Mouse (Mus musculus) embryonic fibroblast, embryonic 13.5 days (primary cell): Measurements from ENCODE around the gene Ier5. TPM values are rescaled to one million over a fixed set of nuclear protein-coding genes. Genes with fewer than 3 reads are reported as not detected.
A peak's percentile ranks its signal among the peaks of the same experiment; 100 is the strongest.

ENCODE experiments used
- H3K27ac ChIP-seq: 2 replicates; pipeline ENCODE4 v1.5.1; 2012; ENCODE audit warnings: low read length, control low read depth, inconsistent platforms; ENCODE audit not compliant: insufficient read depth
- H3K4me1 ChIP-seq: 2 replicates; pipeline ENCODE4 v1.6.1; 2011; ENCODE audit warnings: low read length; ENCODE audit not compliant: control insufficient read depth, insufficient read depth
- H3K4me3 ChIP-seq: 2 replicates; pipeline ENCODE4 v1.5.1; 2011; ENCODE audit warnings: mild to moderate bottlenecking, control low read depth, low read length; ENCODE audit not compliant: insufficient read depth
- CTCF ChIP-seq: IDR thresholded peaks from 2 replicates; pipeline ENCODE4 v1.5.1; 2011; ENCODE audit warnings: mild to moderate bottlenecking, control low read depth, low read length, moderate library complexity, borderline replicate concordance; ENCODE audit not compliant: insufficient read depth
- POLR2A ChIP-seq: IDR thresholded peaks from 2 replicates; pipeline ENCODE4 v1.6.1; 2011; ENCODE audit warnings: low read depth, mild to moderate bottlenecking, control low read depth, low read length, moderate library complexity
- polyA plus RNA-seq: library from polyadenylated mRNA; stranded (reverse); fragments of >200 nt; gene quantifications from 2 replicates; pipeline ENCODE4 v1.2.4, GENCODE M21; 2011; ENCODE audit warnings: low read depth; ENCODE audit not compliant: missing spikeins, insufficient read length

Gene Ier5
- polyA plus RNA-seq, 1 experiment: 37.2 TPM

DNA sequence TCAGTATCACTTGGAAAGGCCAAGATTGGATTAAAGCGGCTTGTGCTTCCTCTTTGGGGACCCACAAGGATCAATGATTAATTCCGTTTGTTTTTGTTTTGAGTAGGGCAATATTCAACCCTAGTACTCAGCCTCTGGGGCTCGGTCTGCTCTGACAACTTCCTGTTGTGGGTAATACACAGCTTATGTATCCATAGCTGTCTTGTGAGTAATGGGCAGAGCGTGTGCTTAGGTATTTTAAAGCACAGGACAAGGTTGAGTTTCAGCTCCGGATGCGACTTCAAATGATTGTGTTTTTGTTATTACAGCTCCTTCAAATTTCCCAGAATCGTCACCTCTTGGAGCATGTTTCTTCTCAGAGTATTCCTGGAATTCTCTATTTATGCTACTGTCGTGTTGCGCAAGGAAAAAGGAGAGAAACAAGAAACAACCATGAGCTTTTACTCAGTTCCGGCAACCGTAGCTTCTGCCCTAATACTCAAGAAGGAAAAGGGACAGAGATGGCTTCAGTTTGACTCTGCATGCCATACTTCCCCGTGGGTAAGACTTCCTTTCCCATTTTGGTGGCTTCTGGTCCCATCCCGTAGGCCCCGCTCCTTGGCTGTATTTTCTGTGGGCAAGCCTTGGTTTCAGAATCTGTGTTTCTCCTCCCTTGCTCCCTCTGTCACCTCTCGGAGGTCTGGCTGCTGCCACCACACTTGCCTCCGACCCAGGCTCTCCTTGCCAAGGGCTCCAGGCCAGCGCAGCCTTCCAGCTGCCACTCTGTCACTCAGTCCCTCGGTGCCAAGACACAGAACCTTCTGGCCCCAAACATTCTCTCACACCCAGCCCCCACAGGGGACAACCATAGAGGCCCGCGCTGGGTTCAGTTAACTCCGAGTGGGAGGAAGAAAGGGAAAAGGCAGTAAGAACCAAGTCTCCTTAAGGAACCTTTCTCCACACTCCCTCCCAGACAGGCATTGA, 22.8 kb upstream of the Ier5 start:
- no peak overlapping the region for H3K4me3 ChIP-seq
- TF ChIP-seq CTCF: no peak
- TF ChIP-seq POLR2A: no peak
- H3K27ac ChIP-seq: no peak overlapping the region
- peaks cover 8% of the 10 kb centered on the region for H3K4me1 ChIP-seq

DNA sequence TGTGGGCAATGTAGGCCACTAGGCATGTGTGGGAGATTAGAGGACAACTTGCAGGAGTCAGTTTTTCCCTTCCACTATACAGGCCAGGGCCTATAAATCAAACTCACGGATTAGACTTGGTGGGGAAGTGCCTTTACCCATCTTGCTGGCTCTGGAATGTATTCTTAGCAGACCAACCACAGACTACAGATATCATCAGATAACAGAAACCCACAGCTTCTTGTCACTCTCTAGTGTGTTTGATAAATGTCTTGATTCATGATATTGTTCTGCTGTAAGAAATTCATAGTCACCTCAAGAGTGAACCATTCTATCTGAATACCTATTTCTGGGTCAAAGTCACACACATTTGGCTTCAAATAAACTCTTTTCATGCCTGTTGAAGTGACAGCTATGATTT, 20.3 kb upstream of the Ier5 start:
- H3K4me3 ChIP-seq: no peak overlapping the region
- TF ChIP-seq POLR2A (no peak), CTCF (no peak)
- H3K27ac ChIP-seq: no peak overlapping the region
- H3K4me1 ChIP-seq: peaks cover 5% of the 10 kb centered on the region; the same call in 1 of the 2 replicates

DNA sequence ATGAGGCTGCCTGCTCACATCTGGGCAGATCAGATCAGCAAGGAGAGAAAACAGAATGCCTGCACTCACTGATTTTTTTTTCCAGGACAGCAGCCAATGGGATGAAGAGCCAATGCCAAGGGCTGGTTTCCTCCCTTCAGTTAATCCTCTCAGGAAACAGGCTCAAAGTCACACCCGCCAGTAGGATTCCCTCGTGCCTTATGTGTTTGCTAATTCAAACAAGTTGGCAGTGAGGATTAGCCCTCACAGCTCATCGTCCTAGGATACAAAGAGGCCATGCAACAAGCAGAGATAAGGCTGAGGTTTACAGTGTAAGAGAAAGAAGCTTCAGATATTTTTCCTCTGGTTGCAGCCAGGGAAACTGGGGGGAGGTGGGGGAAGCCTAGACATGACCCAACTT, 14.5 kb upstream of the Ier5 start:
- H3K4me3 ChIP-seq: no peak overlapping the region
- H3K4me1 ChIP-seq: peaks cover 14% of the 10 kb centered on the region
- H3K27ac ChIP-seq: no peak overlapping the region
- TF ChIP-seq CTCF (no peak), POLR2A (no peak)

DNA sequence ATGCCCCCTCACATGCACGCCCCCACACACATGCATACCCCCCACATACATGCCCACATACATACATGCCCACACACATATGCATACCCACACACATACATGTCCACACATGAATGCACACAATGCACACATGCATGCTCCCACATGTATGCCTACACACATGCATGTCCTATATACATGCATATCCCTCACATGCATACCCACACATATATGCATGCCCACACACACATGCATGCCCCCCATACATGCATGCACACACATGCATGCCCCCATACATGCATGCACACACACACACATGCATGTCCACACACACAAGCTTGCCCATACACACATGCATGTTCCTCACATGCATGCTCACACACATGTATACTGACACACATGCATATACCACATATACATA, 13.4 kb upstream of the Ier5 start:
- Histone ChIP-seq H3K4me3 (no peak overlapping the region), H3K27ac (no peak overlapping the region), H3K4me1 (peaks cover 9% of the 10 kb centered on the region)
- TF ChIP-seq POLR2A: no peak

DNA sequence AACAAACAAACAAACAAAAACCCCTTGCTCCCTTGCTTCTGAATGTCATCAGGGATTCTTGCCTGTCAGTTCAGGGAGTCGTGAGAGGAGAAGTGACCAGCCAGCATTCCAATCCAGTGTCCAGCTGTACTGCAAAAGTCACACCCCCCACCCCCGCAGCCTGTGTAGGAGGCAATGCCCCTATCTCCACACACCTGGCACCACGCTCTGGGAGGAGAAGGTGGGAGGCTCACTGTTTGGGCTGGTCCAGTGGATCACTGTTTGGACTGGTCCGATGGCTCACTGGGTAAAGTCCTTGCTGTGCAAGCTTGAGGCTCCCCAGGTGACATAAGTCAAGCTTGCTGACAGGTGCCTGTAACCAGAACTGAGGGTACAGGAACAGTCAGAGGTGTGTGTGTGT, 12.7 kb upstream of the Ier5 start:
- Histone ChIP-seq H3K4me1 (peaks cover 12% of the 10 kb centered on the region), H3K27ac (no peak overlapping the region), H3K4me3 (no peak overlapping the region)
- TF ChIP-seq POLR2A (no peak), CTCF (no peak)

DNA sequence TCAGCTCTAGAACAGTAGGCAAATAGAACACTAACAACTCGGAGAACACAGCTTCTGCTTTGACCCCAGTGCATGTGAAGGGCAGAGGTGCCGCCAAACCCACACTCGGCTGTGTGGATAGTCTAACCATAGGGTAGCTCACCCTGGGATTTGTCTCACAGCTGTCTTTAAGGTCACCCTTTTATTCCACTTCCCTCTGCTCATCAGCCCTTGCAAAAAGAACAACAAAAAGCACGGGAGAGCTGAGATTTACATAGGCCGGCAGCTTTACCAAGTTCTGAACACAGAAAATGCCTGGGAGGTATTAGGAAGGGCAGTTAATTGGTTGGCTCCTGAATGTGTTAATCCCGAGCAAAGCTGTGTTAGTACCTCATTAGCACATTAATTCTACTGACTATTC, 12.1 kb upstream of the Ier5 start:
- TF ChIP-seq POLR2A (no peak), CTCF (no peak)
- H3K4me1 ChIP-seq: peaks cover 12% of the 10 kb centered on the region
- H3K4me3 ChIP-seq: no peak overlapping the region
- peak overlapping the region; percentile 10; the same call in 1 of the 2 replicates for H3K27ac ChIP-seq

DNA sequence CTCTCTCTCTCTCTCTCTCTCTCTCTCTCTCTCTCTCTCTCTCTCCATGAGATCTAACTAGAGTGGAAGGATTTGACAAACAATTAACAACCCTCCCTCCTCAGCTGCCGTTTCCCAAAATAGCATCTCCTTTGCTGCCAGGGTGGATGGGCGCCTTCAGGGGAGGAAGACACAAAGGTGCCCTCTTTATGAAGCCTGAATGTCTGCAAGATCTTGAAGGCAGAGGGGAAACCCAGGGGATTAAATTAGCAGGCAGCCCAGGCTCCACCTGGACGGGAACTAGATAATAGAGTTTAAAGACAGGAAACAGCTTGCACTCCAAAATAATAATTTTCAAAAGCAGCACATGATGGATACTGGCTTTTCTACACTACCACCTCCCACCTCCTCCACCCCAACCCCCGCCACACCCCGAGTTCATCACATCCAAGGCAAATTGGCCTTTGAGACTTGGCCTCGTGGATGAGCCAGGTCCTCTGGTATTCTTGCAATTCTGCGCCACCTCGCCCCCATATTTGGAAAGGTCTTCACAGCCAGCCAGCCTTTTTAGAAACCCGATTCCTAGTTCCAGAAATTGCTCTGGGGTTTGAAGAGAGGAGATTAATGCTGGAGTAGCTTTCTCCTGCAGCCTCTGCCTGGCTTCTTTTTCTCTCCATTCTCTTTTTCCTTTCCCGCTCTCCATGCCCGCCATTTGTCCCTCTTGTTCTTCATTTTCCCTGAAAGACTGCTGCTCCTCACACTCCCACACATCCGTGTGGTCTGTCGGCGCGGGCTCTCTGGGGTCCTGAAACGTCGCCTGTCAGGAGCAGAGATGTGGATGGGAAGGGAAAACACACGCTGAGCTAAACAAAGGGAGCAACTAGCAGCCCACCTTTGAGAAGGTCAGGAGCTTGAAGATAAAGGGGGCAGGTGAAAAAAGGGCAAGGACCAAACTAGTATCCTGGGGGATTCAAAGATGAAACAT, 10.2 kb upstream of the Ier5 start:
- Histone ChIP-seq H3K27ac (peak overlapping the region; percentile 99), H3K4me1 (peaks cover 12% of the 10 kb centered on the region), H3K4me3 (peak overlapping the region; percentile 36)
- TF ChIP-seq CTCF (no peak), POLR2A (peak; percentile 27; the same call in 1 of the 2 replicates)

DNA sequence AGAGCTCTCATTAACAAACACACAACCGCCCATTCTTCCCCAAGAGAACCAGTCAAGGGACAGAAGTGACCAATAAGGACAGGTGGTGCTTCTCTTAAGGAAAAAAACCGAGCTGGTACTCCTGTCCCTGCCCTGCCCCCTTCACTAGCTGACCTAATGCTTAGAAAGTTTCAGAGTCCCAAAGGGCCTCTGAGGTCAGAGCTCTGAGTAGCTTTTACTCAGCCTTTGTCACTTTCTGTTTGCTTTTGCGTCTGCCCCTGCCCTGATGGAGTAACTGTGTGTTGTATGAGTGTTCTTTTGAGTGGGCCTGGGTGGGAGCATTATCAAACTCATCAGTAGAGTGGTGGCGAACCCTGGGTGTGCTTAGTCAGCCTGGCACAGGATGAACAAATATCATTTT, 9.0 kb upstream of the Ier5 start:
- H3K4me1 ChIP-seq: peaks cover 12% of the 10 kb centered on the region
- peak overlapping the region; percentile 0; the same call in 1 of the 2 replicates for H3K4me3 ChIP-seq
- TF ChIP-seq CTCF (no peak), POLR2A (no peak)
- H3K27ac ChIP-seq: peak overlapping the region; percentile 86

DNA sequence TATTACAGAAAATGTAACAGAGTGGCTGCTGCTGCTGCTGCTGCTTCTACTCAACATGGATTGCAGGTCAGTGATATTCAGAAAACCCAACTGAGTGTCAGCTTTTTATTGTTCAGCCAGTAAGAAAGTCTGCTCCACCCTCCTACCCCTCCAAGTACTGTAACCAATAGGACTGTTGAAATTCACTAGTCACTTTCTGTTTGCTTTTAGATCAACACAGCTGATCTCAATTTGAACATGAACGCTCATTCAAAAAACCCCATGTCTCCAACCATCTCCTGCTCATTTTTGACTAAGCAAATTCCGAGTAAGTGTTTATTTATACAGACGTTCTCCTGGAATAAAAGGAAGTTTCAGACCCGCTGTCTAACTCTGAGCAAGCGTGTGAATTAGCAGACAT, 8.4 kb upstream of the Ier5 start:
- Histone ChIP-seq H3K4me3 (peak overlapping the region; percentile 0; the same call in 1 of the 2 replicates), H3K4me1 (peaks cover 12% of the 10 kb centered on the region), H3K27ac (peak overlapping the region; percentile 86)
- TF ChIP-seq CTCF: no peak
- no peak for TF ChIP-seq POLR2A

DNA sequence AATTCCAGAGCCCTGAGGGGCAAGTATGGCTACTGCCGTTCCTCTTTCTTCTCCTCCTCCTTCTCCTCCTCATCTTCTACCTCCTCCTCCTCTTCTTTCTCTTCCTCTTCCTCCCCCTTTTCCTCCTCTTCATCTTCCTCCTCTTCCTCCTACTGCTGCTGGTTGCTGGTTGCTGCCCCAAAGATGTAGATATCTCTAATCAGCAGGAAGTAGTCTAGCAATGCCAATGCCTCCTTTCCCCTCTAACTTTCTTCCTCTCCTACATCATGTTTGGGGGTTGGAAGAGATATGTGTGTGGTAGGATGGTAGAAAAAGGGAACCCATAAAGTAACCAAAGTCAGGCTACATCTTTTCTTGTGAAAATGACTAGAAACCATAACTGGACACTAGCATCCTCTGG, 6.9 kb upstream of the Ier5 start:
- Histone ChIP-seq H3K4me1 (peaks cover 8% of the 10 kb centered on the region), H3K4me3 (no peak overlapping the region), H3K27ac (no peak overlapping the region)
- TF ChIP-seq CTCF (no peak), POLR2A (no peak)
